In the genomic region with DNA sequence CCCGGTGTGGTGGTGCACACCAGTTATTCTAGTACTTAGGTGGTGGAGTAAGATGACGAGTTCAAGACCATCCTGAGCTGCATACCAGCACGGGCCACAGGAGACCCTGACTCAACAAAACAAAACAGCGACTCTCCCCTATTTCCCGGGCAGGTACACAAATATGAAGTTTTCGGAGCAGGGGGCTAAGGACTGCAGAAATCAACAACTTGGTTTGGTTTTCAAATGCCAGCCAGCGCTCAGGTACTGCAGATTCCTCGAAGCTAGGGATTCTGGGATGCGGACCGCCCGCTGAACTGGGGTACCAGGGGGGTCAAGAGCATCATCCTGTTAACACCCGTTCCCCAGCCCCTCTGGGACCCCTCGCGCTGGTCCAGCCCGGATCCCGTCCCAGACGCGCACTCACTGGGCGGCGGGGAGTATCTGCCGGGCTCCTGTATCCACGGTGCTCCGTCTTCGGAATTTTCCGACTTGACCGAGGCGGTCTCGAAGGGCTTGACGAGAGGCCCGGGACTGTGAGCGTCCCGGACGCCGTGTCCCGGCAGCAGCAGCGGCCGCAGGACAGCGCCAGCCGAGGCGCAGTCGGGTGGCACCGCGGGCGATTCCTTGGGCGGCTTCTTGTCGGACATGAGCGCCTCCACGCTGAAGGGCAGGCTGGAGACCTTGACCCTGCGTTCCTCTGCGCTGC, we compare ENCODE assay signal across 8 mouse cellular contexts. TPM values are rescaled to one million over a fixed set of nuclear protein-coding genes. Genes with fewer than 3 reads are reported as not detected.
DNase-seq lines count a peak whose midpoint lies in the region; ATAC-seq and TF ChIP-seq lines count a peak whose summit lies in the region.

No protein-coding gene starts in this region.

- TF ChIP-seq CTCF in heart, adult 2 months (IDR thresholded peaks at IDR 0.05): no peak

- peak overlapping the region; percentile 52 for H3K4me3 ChIP-seq in heart, adult 2 months
- H3K4me3 ChIP-seq in heart, embryonic 16.5 days (ENCODE audit: low read length): peak overlapping the region; percentile 60
- peak overlapping the region; percentile 46 for H3K4me3 ChIP-seq in liver, embryonic 16.5 days (ENCODE audit: low read depth, low read length)

- peak overlapping the region; percentile 74 for H3K9ac ChIP-seq in heart, adult 2 months (ENCODE audit: low read depth, low read length)
- peak overlapping the region; percentile 66 for H3K9ac ChIP-seq in heart, embryonic 16.5 days (ENCODE audit: low read length)
- no peak overlapping the region for H3K9ac ChIP-seq in liver, embryonic 16.5 days (ENCODE audit: low read depth, low read length)

- peaks cover 11% of the 10 kb centered on the region for H3K27me3 ChIP-seq in heart, adult 2 months (ENCODE audit: control insufficient read depth, insufficient read depth, low read length)
- H3K27me3 ChIP-seq in heart, embryonic 16.5 days (ENCODE audit: control insufficient read depth, insufficient read depth, low read length): peaks cover 66% of the 10 kb centered on the region
- peaks cover 92% of the 10 kb centered on the region for H3K27me3 ChIP-seq in liver, embryonic 16.5 days (ENCODE audit: control insufficient read depth, insufficient read depth, low read depth, low read length)

- intact Hi-C loops in heart, adult 2 months (cut with DNase I): no loop called here

- H3K36me3 ChIP-seq in heart, adult 2 months (ENCODE audit: control insufficient read depth, insufficient read depth, low read length): no peaks in the 10 kb centered on the region
- H3K36me3 ChIP-seq in heart, embryonic 16.5 days (ENCODE audit: control insufficient read depth, insufficient read depth): no peaks in the 10 kb centered on the region
- no peaks in the 10 kb centered on the region for H3K36me3 ChIP-seq in liver, embryonic 16.5 days (ENCODE audit: control insufficient read depth, insufficient read depth)

- TF ChIP-seq EP300 in heart, adult 2 months (IDR thresholded peaks at IDR 0.05; ENCODE audit: insufficient read depth, low read depth, low read length): no peak

- no peaks in the 10 kb centered on the region for H3K9me3 ChIP-seq in heart, embryonic 16.5 days (replicated peaks; ENCODE audit: control insufficient read depth, low read length)
- no peaks in the 10 kb centered on the region for H3K9me3 ChIP-seq in liver, embryonic 16.5 days (replicated peaks; ENCODE audit: control insufficient read depth, low read length)

- peak overlapping the region; percentile 88 for H3K4me2 ChIP-seq in heart, embryonic 16.5 days (ENCODE audit: low read depth, low read length)
- H3K4me2 ChIP-seq in liver, embryonic 16.5 days (ENCODE audit: low read depth, low read length): peak overlapping the region; percentile 53

- peak; percentile 68 for ATAC-seq in heart, embryonic 16.5 days (replicated peaks; ENCODE audit: extremely low read depth, insufficient read depth, low FRiP score)
- ATAC-seq in liver, embryonic 16.5 days (ENCODE audit: low read depth): no peak

- H3K4me1 ChIP-seq in heart, adult 2 months (ENCODE audit: control insufficient read depth, insufficient read depth, low read length): no peaks in the 10 kb centered on the region
- H3K4me1 ChIP-seq in heart, embryonic 16.5 days (ENCODE audit: control insufficient read depth, insufficient read depth, low read length): no peaks in the 10 kb centered on the region; the same call in none of the 2 replicates
- H3K4me1 ChIP-seq in liver, embryonic 16.5 days (ENCODE audit: control insufficient read depth, low read depth, low read length): no peaks in the 10 kb centered on the region; the same call in 1 of the 2 replicates

- no peak for TF ChIP-seq POLR2A in heart, adult 2 months (IDR thresholded peaks at IDR 0.05; ENCODE audit: insufficient read depth, low read depth, low read length)

- no peak for DNase-seq in heart, adult 2 months
- no peak for DNase-seq in heart, adult 8-10 months (ENCODE audit: low spot score)
- DNase-seq in R1 (ENCODE audit: low read depth, low spot score): peak; percentile 31
- DNase-seq in cerebellum, adult 9-11 months: no peak
- no peak for DNase-seq in retina, embryonic 14.5 days (ENCODE audit: low spot score)
- DNase-seq in cerebellum, postnatal 36 days: no peak

- H3K27ac ChIP-seq in heart, adult 2 months: no peak overlapping the region
- 0 out of 2 replicates have a peak overlapping the region, but pooled peaks have one; percentile 20 for H3K27ac ChIP-seq in heart, embryonic 16.5 days (ENCODE audit: low read length)
- H3K27ac ChIP-seq in liver, embryonic 16.5 days (ENCODE audit: low read length): no peak overlapping the region

- H3K79me2 ChIP-seq in heart, adult 2 months (replicated peaks; ENCODE audit: control insufficient read depth, insufficient read depth, low read length): no peaks in the 10 kb centered on the region

- 2% methylated on average over 50 of the region's 50 CpGs for WGBS in heart, adult 2 months
- WGBS in heart, embryonic 16.5 days: 1% methylated on average over 50 of the region's 50 CpGs
- under 1% methylated on average over 50 of the region's 50 CpGs for WGBS in liver, embryonic 16.5 days (ENCODE audit: insufficient replicate concordance)

RNA-seq across cellular contexts. Expression of a gene that starts 0.8 kb away (rescaled TPM):
- total RNA-seq in heart, adult 2 months (2021): under 1 TPM; 0.30 to 0.94 TPM
- polyA plus RNA-seq in heart, adult 2 months (2012; rRNA removed): 0.23 and 0.31 TPM in 2 replicates
- total RNA-seq in heart, adult 8-10 months (2022): under 1 TPM; 0.24 to 0.62 (median 0.45) TPM
- polyA plus RNA-seq in heart, embryonic 16.5 days (2015; fragmentation: Nextera tagmentation; extraction: Ambion mirVana): 1.9 TPM in 2 replicates
- polyA plus RNA-seq in liver, embryonic 16.5 days (2015; fragmentation: Nextera tagmentation; extraction: Ambion mirVana): not detected in 2 replicates
